Comparison of ENCODE assay signal across 10 mouse cellular contexts in genomic region chr16:12076270-12076669, GRCm38 (mm10).
A peak's percentile ranks its signal among the peaks of the same experiment; 100 is the strongest.
DNase-seq lines count a peak whose midpoint lies in the region; ATAC-seq lines count a peak whose summit lies in the region.
"Had no signal": no experiment of that assay in that cellular context is flagged by ENCODE, and none has a peak within 500 bp of the region (broad histone marks: within the 10 kb centered on the region; RNA-seq: fewer than 3 reads in every experiment).

No protein-coding gene starts in this region.

- no peaks in the 10 kb centered on the region for H3K9me3 ChIP-seq in heart, embryonic 12.5 days (replicated peaks)
- H3K9me3 ChIP-seq in stomach, embryonic 14.5 days (ENCODE audit: control insufficient read depth, low read depth, low read length): no peaks in the 10 kb centered on the region
- H3K9me3 ChIP-seq: megakaryocyte, embryonic 14.5 days had no signal

- H3K4me3 ChIP-seq in heart, embryonic 12.5 days: no peak overlapping the region
- H3K4me3 ChIP-seq in stomach, embryonic 14.5 days (ENCODE audit: low read depth, low read length): no peak overlapping the region
- H3K4me3 ChIP-seq: megakaryocyte, embryonic 14.5 days had no signal

- no peak overlapping the region for H3K27ac ChIP-seq in heart, embryonic 12.5 days (ENCODE audit: poor library complexity, severe bottlenecking)
- no peak overlapping the region for H3K27ac ChIP-seq in stomach, embryonic 14.5 days (ENCODE audit: low read length)

- H3K36me3 ChIP-seq in heart, embryonic 12.5 days: no peaks in the 10 kb centered on the region
- no peaks in the 10 kb centered on the region for H3K36me3 ChIP-seq in stomach, embryonic 14.5 days (ENCODE audit: control insufficient read depth, insufficient read depth, low read length)

- 47% methylated on average over 3 of the region's 3 CpGs for WGBS in heart, embryonic 12.5 days
- 39% methylated on average over 3 of the region's 3 CpGs for WGBS in stomach, embryonic 14.5 days

- H3K9ac ChIP-seq in heart, embryonic 12.5 days: no peak overlapping the region
- H3K9ac ChIP-seq in stomach, embryonic 14.5 days (replicated peaks; ENCODE audit: low read depth, low read length): no peak overlapping the region

- DNase-seq in heart, adult 9 months (ENCODE audit: low spot score in 2 of 2): no peak
- peak; percentile 14 for DNase-seq in retina, postnatal 1 day
- DNase-seq in retina, embryonic 14.5 days (ENCODE audit: low spot score): no peak
- DNase-seq in left cerebral cortex, postnatal 25 days (ENCODE audit: low spot score in 2 of 2): peak; percentile 23 to 35
- DNase-seq in urinary bladder, postnatal 14 days (ENCODE audit: low spot score): no peak
- DNase-seq: thymus, adult 18-20 months had no signal

- intact Hi-C loops in left cerebral cortex, postnatal 25 days (cut with DNase I): no loop called here

- ATAC-seq in heart, embryonic 12.5 days (ENCODE audit: insufficient number of reproducible peaks, low FRiP score): 0 out of 2 replicates have a peak, but pooled peaks have one; percentile 29
- peak; percentile 63; the same call in 1 of the 2 replicates for ATAC-seq in stomach, embryonic 14.5 days (ENCODE audit: insufficient number of reproducible peaks, insufficient read depth, low FRiP score, low read depth)
- ATAC-seq in megakaryocyte progenitor cell, adult 5-6 weeks (replicated peaks; ENCODE audit: poor library complexity): no peak

- H3K4me1 ChIP-seq in heart, embryonic 12.5 days (replicated peaks): 0 out of 2 replicates have a peak, but pooled peaks cover 5% of the 10 kb centered on the region
- no peaks in the 10 kb centered on the region for H3K4me1 ChIP-seq in stomach, embryonic 14.5 days (ENCODE audit: control insufficient read depth, insufficient read depth, low read length)

- H3K4me2 ChIP-seq in heart, embryonic 12.5 days: no peak overlapping the region
- H3K4me2 ChIP-seq in stomach, embryonic 14.5 days (replicated peaks; ENCODE audit: low read depth, low read length): no peak overlapping the region

- no peaks in the 10 kb centered on the region for H3K27me3 ChIP-seq in heart, embryonic 12.5 days (replicated peaks)
- H3K27me3 ChIP-seq in stomach, embryonic 14.5 days (ENCODE audit: control insufficient read depth, insufficient read depth, low read length): no peaks in the 10 kb centered on the region

Comparison
In these comparisons a context has a peak if more than half of its experiments do, and no peak if none do; other contexts are left out.
1. DNase-seq: peak in retina, postnatal 1 day (single experiment) and left cerebral cortex, postnatal 25 days (2 of 2); none in heart, adult 9 months (0 of 2), retina, embryonic 14.5 days (single experiment) and urinary bladder, postnatal 14 days (single experiment).